Mouse (Mus musculus): ENCODE data around the gene Dhx57. TPM values are rescaled to one million over a fixed set of nuclear protein-coding genes. Genes with fewer than 3 reads are reported as not detected.
"Not testable (repeated sequence)": the region's sequence is repeated elsewhere in the genome, so short reads cannot be mapped to it uniquely, and the experiment has no call there.

Gene Dhx57
- polyA plus RNA-seq, 1 experiment from 2014 or later: 54.4 TPM

GRCm38 (mm10) chr17:80221202-80221601 is 69.1 kb downstream of the Dhx57 start:
- H3K36me3 ChIP-seq (ENCODE audit: control insufficient read depth, insufficient read depth): no peaks in the 10 kb centered on the region
- no peak overlapping the region for H3K4me2 ChIP-seq (ENCODE audit: low read length)
- H3K4me1 ChIP-seq (replicated peaks; ENCODE audit: control insufficient read depth, insufficient read depth, low read length): peaks cover 7% of the 10 kb centered on the region
- no peak overlapping the region for H3K9ac ChIP-seq (replicated peaks; ENCODE audit: low read depth, low read length)
- H3K27me3 ChIP-seq (replicated peaks; ENCODE audit: control insufficient read depth, insufficient read depth, low read length): no peaks in the 10 kb centered on the region
- H3K4me3 ChIP-seq (replicated peaks; ENCODE audit: low read length): no peak overlapping the region
- no peak for ATAC-seq
- WGBS: 69% methylated on average over 9 of the region's 9 CpGs
- H3K27ac ChIP-seq (ENCODE audit: low read length): no peak overlapping the region
- no peaks in the 10 kb centered on the region for H3K9me3 ChIP-seq (ENCODE audit: control insufficient read depth, low read length)

GRCm38 (mm10) chr17:80220131-80220530 is 70.1 kb downstream of the Dhx57 start:
- H3K4me3 ChIP-seq (replicated peaks; ENCODE audit: low read length): no peak overlapping the region
- ATAC-seq: no peak
- no peaks in the 10 kb centered on the region for H3K9me3 ChIP-seq (ENCODE audit: control insufficient read depth, low read length)
- H3K36me3 ChIP-seq (ENCODE audit: control insufficient read depth, insufficient read depth): no peaks in the 10 kb centered on the region
- peaks cover 6% of the 10 kb centered on the region for H3K4me1 ChIP-seq (replicated peaks; ENCODE audit: control insufficient read depth, insufficient read depth, low read length)
- H3K27ac ChIP-seq (ENCODE audit: low read length): no peak overlapping the region
- H3K27me3 ChIP-seq (replicated peaks; ENCODE audit: control insufficient read depth, insufficient read depth, low read length): no peaks in the 10 kb centered on the region
- H3K9ac ChIP-seq (replicated peaks; ENCODE audit: low read depth, low read length): no peak overlapping the region
- WGBS: 76% methylated on average over 2 of the region's 2 CpGs
- no peak overlapping the region for H3K4me2 ChIP-seq (ENCODE audit: low read length)

- not testable (repeated sequence) for H3K27me3 ChIP-seq (replicated peaks; ENCODE audit: control insufficient read depth, insufficient read depth, low read length); H3K27ac ChIP-seq (ENCODE audit: low read length); ATAC-seq; H3K36me3 ChIP-seq (ENCODE audit: control insufficient read depth, insufficient read depth); H3K9ac ChIP-seq (replicated peaks; ENCODE audit: low read depth, low read length); H3K4me2 ChIP-seq (ENCODE audit: low read length); H3K4me1 ChIP-seq (replicated peaks; ENCODE audit: control insufficient read depth, insufficient read depth, low read length); H3K9me3 ChIP-seq (ENCODE audit: control insufficient read depth, low read length); H3K4me3 ChIP-seq (replicated peaks; ENCODE audit: low read length)
- 95% methylated on average over 4 of the region's 4 CpGs for WGBS
These were observed 76.3 kb downstream of the Dhx57 start for GRCm38 (mm10) chr17:80213998-80214397.

DNA sequence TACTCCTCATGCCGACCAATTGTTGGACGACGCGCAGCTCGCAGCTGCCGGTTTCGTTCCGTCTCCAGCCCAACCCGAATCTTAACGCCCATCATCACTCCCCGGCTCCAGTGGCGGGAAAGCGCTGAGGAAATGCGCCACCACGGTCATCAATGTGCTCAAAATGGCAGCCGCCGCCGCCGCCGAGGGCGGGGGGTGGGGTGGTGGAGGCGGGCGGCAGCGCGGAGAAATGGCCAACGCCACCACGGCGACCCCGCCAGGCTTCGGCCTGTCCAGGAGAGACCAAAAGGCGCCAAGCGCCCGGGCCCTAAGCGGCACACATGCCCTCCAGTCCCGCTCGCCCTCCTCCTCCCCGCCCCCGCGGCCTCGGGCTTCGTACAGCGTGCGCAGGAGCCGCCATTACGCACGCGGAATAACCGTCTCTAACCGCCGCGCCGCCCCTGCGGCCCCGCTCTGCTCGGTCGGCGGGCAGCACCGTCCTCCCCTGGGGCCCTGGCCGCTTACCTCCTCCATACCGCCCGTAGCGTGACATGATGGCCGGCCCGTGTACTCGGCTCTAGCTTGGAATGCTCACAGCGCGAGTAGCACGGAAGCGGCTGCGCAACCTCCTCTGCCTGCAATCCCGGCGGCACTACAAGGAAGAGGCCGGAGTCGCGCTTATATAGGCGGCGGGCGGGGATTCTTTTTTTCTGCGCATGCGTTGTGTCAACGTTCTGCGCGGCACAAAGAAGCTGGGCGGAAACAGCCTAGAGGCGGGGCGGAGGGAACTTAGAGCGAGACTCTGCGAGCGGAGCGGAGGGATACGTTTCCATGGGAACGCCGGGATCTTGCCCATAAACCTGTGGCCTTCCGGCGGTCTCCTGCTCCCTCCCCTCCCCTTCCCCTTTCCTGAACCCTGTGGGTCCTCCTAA is 83.3 kb downstream of the Dhx57 start, which contains the start of the genes Srsf7 and Ttc39d:
Srsf7 (minus strand) TSS at position 637 of the 911 bp plus-strand sequence.
Ttc39d (plus strand) TSS at position 790 of the 911 bp plus-strand sequence.
- Histone ChIP-seq H3K9ac (replicated peaks; ENCODE audit: low read depth, low read length) (peak within 1 kb of the TSS; percentile 98), H3K4me1 (replicated peaks; ENCODE audit: control insufficient read depth, insufficient read depth, low read length) (peaks cover 11% of the 10 kb centered on the region), H3K27me3 (replicated peaks; ENCODE audit: control insufficient read depth, insufficient read depth, low read length) (no peaks in the 10 kb centered on the region), H3K27ac (ENCODE audit: low read length) (peak within 1 kb of the TSS; percentile 99), H3K9me3 (ENCODE audit: control insufficient read depth, low read length) (no peaks in the 10 kb centered on the region), H3K36me3 (ENCODE audit: control insufficient read depth, insufficient read depth) (peaks cover 16% of the 10 kb centered on the region), H3K4me3 (replicated peaks; ENCODE audit: low read length) (peak within 1 kb of the TSS; percentile 98), H3K4me2 (ENCODE audit: low read length) (peak within 1 kb of the TSS; percentile 79)
- ATAC-seq: peak; percentile 91
- under 1% methylated on average over 91 of the region's 95 CpGs for WGBS

DNA sequence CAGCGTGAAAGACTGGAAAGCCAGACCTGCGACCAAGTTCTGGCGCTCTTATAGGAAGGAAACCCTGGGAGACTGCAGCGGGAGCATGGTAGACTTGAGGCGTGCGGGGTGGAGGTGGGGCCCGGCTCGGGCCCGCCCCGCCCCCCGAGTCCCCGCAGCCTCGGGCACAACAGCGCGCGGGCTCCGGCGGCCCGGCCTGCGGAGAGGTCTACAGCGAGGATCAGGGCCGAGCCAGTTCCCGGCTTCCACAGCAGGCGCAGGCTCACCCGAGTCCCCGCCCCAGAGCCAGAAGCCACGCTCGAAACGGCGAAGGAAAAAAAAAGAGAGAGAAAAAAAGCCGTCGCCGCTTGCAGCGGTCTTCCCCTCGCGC is 84.0 kb downstream of the Dhx57 start:
- Histone ChIP-seq H3K4me1 (replicated peaks; ENCODE audit: control insufficient read depth, insufficient read depth, low read length) (peaks cover 11% of the 10 kb centered on the region), H3K9me3 (ENCODE audit: control insufficient read depth, low read length) (no peaks in the 10 kb centered on the region), H3K27me3 (replicated peaks; ENCODE audit: control insufficient read depth, insufficient read depth, low read length) (no peaks in the 10 kb centered on the region), H3K9ac (replicated peaks; ENCODE audit: low read depth, low read length) (peak overlapping the region; percentile 98), H3K4me2 (ENCODE audit: low read length) (peak overlapping the region; percentile 65), H3K36me3 (ENCODE audit: control insufficient read depth, insufficient read depth) (peaks cover 19% of the 10 kb centered on the region), H3K4me3 (replicated peaks; ENCODE audit: low read length) (peak overlapping the region; percentile 98), H3K27ac (ENCODE audit: low read length) (peak overlapping the region; percentile 99)
- ATAC-seq: peak; percentile 72
- under 1% methylated on average over 36 of the region's 36 CpGs for WGBS

DNA sequence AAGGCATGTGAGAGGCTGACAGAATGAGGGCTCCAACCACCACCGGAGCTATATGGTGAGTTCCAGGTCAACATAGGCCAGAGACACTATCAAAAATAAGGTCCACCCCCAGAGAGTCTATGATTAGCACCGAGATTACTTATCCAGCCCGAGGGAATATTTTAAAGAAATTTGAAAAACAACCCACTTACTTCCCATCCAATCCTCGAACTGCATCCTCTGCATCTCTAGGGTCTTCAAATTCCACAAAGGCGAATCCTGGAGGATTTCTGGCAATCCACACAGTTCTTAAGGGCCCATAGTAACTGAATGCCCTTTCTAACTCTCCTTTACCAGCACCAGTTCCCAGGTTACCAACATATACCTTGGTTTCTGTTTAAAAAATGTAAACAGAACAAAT is 84.6 kb downstream of the Dhx57 start:
- Histone ChIP-seq H3K9me3 (ENCODE audit: control insufficient read depth, low read length) (no peaks in the 10 kb centered on the region), H3K4me1 (replicated peaks; ENCODE audit: control insufficient read depth, insufficient read depth, low read length) (peaks cover 11% of the 10 kb centered on the region), H3K27ac (ENCODE audit: low read length) (peak overlapping the region; percentile 99; the same call in 1 of the 2 replicates), H3K9ac (replicated peaks; ENCODE audit: low read depth, low read length) (peak overlapping the region; percentile 98), H3K4me2 (ENCODE audit: low read length) (peak overlapping the region; percentile 65), H3K4me3 (replicated peaks; ENCODE audit: low read length) (peak overlapping the region; percentile 98), H3K27me3 (replicated peaks; ENCODE audit: control insufficient read depth, insufficient read depth, low read length) (no peaks in the 10 kb centered on the region), H3K36me3 (ENCODE audit: control insufficient read depth, insufficient read depth) (peaks cover 22% of the 10 kb centered on the region)
- ATAC-seq: no peak
- WGBS: 28% methylated on average over 5 of the region's 5 CpGs

- no peak overlapping the region for H3K27ac ChIP-seq (ENCODE audit: low read length)
- H3K36me3 ChIP-seq (ENCODE audit: control insufficient read depth, insufficient read depth): peaks cover 38% of the 10 kb centered on the region
- 89% methylated on average over 3 of the region's 3 CpGs for WGBS
These were observed 91.0 kb downstream of the Dhx57 start for GRCm38 (mm10) chr17:80199160-80199778.

GRCm38 (mm10) chr17:80193075-80193474 is 97.2 kb downstream of the Dhx57 start:
- Histone ChIP-seq H3K9ac (replicated peaks; ENCODE audit: low read depth, low read length) (no peak overlapping the region), H3K4me2 (ENCODE audit: low read length) (no peak overlapping the region), H3K4me1 (replicated peaks; ENCODE audit: control insufficient read depth, insufficient read depth, low read length) (no peaks in the 10 kb centered on the region), H3K9me3 (ENCODE audit: control insufficient read depth, low read length) (no peaks in the 10 kb centered on the region), H3K36me3 (ENCODE audit: control insufficient read depth, insufficient read depth) (peaks cover 13% of the 10 kb centered on the region), H3K27me3 (replicated peaks; ENCODE audit: control insufficient read depth, insufficient read depth, low read length) (no peaks in the 10 kb centered on the region), H3K27ac (ENCODE audit: low read length) (no peak overlapping the region), H3K4me3 (replicated peaks; ENCODE audit: low read length) (no peak overlapping the region)
- ATAC-seq: peak; percentile 54
- 69% methylated on average over 5 of the region's 5 CpGs for WGBS

More at GRCm38 (mm10) chr17:80199160-80199778, 91.0 kb downstream of the Dhx57 start:
- no peaks in the 10 kb centered on the region for H3K4me1 ChIP-seq (replicated peaks; ENCODE audit: control insufficient read depth, insufficient read depth, low read length)
- H3K4me3 ChIP-seq (replicated peaks; ENCODE audit: low read length): no peak overlapping the region
- peak; percentile 53 for ATAC-seq
- H3K27me3 ChIP-seq (replicated peaks; ENCODE audit: control insufficient read depth, insufficient read depth, low read length): no peaks in the 10 kb centered on the region
- H3K9ac ChIP-seq (replicated peaks; ENCODE audit: low read depth, low read length): no peak overlapping the region
- no peak overlapping the region for H3K4me2 ChIP-seq (ENCODE audit: low read length)
- H3K9me3 ChIP-seq (ENCODE audit: control insufficient read depth, low read length): no peaks in the 10 kb centered on the region
